Mouse (Mus musculus) neutrophil, adult 5-6 weeks (primary cell): ENCODE data around the gene Emilin2. TPM values are rescaled to one million over a fixed set of nuclear protein-coding genes. Genes with fewer than 3 reads are reported as not detected.

Experiments
- ATAC-seq: fragments of 151-379, 151-347 bp; 2 replicates; pipeline ENCODE4 v1.8.0; 2017; ENCODE audit warnings: mild to moderate bottlenecking, moderate TSS enrichment; ENCODE audit not compliant: insufficient number of reproducible peaks, poor library complexity, low FRiP score, severe bottlenecking; ENCODE audit errors: extremely low read depth
- total RNA-seq: library from RNA; stranded (forward); fragments of 200-1000 nt; gene quantifications from 2 replicates; pipeline ENCODE4 v1.2.3, GENCODE M21; 2017

The Emilin2 gene
- total RNA-seq, 1 experiment from 2014 or later: 281 TPM

DNA sequence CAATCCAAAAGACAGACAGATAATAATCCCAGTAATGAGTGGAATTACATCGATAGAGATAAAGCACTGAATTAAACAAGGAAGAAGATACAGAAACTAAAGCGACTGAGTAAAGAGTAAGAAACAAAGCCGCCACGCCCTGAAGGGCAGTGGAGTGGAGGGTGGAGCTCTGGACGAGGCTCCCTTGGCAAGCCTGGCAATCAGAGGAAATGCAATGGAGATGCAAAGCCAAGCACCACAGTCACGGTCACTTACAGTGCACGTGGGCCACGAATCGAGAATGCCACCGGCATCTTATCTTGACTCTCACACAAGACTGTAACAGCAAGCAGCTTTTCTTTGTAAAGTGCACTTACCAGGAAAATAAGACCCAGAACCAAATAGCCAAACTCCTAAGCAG lies 35.0 kb downstream of the Emilin2 start:
- ATAC-seq: no peak

GRCm38 (mm10) chr17:71273901-71274300 lies 37.9 kb downstream of the Emilin2 start:
- ATAC-seq: no peak

- no peak for ATAC-seq
These were observed 43.2 kb downstream of the Emilin2 start for GRCm38 (mm10) chr17:71268599-71268998.

GRCm38 (mm10) chr17:71268152-71268551 lies 43.6 kb downstream of the Emilin2 start:
- ATAC-seq: no peak

DNA sequence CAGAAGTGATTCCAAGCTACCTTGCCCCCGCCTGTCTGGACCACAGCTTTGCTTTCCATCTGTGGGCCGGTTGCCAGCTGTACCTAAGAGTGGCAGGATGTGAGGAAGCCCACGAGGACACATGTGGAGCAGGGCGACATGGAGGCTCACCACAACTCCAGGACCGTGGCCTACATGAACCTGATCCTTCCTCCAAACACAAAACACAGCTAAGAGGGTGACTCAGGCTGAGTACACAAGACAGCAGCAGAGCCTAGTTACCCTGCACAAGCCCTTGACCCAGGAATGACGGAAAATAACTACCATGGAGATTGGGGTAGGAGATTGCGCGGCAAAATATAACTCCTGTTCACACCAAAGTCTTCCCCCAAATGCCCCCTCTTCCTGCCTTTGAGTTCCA lies 44.4 kb downstream of the Emilin2 start:
- no peak for ATAC-seq

DNA sequence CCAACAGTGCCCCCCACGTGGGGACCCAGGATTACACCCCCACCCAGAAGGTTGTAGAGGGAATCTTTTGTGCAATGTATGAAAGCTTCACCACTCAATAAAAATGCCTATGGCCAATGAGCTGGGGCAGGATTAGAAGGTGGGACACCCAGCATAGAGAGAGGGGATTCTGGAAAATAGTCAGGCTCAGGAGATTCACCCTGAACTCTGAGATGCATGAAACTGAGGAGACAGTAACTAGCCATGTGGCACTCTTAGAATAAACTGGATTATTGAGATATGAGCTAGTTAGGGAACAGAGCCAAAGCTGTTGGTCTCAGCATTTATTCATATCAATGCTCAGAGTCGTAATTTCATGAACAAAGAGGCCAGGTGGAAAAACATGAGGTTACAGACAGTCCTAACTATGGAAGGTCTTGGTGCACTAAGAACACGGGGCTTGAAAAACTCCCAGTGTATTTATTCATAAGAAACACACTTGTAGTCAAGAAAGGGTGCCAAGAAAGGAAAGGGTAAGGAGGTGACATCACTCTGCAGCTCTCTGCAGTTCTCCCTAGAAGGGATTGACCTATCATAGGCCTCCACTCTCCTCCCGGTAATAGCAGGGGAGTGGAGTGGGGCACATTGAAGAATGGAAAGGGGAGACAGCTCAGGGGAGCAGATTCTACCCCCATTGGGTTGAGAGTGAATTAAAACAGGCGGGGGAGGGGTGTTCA lies 46.3 kb downstream of the Emilin2 start:
- no peak for ATAC-seq

DNA sequence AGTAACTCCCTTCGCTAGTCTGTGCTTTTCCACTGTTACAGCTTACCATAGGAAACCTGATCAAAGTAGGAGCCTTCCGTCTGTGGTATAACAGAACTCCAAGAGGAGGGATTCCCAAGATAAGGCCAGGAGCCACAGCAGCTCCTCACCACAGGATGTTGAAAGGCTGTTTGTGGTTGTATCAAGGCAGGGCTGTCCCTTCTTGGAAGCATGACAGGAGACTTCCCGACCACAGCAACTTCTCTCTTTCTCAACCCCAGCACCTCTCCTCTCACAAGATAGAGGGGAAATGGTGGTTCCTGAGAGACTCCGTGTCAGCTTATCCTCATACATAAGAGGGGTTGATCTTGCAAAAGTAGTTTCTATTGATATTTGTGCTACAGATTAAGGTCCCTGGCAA lies 47.0 kb downstream of the Emilin2 start:
- ATAC-seq: peak; percentile 34; the same call in 1 of the 2 replicates

DNA sequence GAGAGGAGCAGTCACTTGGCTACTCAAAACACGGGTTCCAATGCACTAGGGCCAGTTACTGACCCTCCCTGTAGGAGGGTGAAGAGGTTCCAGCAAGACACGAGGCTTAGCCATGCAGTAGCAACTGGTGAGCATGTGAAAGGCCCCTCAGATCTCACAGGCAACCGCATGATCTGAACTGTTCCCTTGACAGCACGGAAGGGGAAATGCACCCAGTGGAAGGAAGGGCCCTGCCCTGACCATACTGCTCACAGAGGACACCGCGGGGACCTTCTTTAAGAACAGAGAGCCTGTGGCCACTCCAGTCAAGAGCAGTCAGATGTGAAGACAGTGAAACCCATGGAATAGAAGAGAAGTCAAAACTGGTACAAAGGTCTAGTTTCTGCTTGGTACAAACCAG lies 48.6 kb downstream of the Emilin2 start:
- peak; percentile 13; the same call in 1 of the 2 replicates for ATAC-seq

DNA sequence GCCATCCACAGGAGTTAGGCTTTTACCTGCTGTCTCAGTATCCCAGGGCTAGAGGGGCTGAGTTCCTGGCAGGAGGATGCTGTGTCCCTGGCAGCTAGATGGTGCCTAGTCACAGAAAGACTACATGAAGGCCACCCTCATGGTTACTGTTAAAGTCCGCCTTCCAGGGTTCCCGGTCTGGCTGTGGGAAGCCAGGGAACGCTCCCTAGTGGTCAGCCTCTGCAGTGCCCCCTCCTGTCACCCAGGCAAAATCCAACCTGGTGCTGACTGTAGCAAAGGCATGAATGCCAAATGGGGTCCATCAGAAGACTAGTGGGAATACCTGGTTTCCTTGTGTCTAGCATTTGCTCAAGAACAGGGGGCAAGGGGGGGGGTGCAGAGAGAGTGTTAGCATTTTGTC lies 51.1 kb downstream of the Emilin2 start:
- no peak for ATAC-seq

DNA sequence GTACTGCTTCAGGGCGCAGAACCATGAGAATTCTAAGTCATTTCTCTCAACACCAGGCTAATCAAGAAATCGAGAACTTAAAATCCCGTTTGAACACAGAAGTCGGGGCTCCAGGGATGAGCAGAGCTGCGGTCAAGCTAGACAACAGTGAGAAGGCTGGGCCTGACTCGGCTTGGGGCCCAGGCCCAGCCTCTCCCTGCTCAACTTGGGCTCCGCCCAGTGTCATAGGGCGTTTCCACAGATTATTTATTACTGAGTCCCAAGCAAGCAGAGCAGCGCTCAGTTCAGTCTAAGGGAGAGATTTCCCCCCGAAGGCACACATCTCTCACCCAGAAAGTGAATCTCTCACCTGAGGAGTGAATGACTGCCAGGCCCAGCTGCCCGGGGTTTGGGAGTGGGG lies 52.1 kb downstream of the Emilin2 start:
- no peak for ATAC-seq

DNA sequence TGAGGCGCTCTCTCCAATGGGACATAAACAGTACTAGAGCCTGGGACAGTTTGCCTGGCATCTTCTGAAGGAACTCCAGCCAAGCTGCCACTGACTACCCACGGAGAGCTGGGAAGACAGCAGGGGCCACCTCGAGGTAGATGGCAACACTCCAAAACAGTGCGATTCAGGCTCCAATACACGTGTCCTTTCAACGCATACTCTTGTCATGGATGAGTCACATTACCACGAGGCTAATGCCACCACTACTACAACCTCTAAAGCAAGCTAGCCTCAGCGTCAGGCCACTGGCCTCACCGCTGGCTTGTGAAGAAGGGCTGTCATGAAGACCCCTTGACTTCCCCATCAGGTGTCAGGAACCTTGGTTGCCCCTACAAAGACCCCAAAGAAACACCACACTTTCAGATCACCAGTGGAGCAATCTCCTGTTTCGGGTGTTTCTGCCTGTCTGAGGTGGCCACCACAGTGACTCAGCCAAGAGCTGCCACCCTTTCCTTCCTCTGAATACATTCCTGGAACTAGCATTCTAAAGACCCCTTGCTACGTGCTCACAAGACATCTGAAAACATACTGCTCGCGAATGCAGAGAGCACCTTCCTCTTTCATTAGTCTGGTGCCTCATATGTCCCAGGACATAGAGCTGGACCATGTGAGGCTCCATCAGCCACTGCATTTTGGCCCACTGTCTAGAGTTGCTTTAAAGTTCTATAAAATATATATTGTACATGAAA lies 54.8 kb downstream of the Emilin2 start:
- peak; percentile 37; the same call in 1 of the 2 replicates for ATAC-seq

- no peak for ATAC-seq
These were observed 55.6 kb downstream of the Emilin2 start for GRCm38 (mm10) chr17:71256068-71256615.

DNA sequence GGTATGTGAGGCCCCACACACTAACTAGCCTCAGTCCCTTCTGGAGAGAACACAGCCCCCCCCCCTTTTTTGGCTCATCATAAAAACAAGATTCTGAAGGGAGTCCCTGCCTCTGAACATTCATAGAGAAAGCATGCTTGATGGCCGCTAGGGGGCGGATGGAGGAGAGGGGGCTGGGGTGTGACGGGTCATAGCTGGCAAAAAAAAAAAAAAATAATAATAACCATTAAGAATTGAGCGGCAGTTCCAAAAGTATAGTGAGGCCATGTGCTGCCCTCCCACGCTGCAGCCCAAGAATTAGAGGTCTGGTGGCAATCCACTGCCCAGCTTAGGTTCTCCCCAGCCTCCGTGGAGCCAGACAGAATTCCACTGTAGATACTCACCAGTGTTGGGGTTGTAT lies 57.0 kb downstream of the Emilin2 start:
- ATAC-seq: no peak

GRCm38 (mm10) chr17:71254106-71254505 lies 57.7 kb downstream of the Emilin2 start:
- no peak for ATAC-seq

- no peak for ATAC-seq
These were observed 58.4 kb downstream of the Emilin2 start for GRCm38 (mm10) chr17:71253391-71253790.

GRCm38 (mm10) chr17:71252101-71252500 lies 59.7 kb downstream of the Emilin2 start:
- ATAC-seq: no peak

GRCm38 (mm10) chr17:71251601-71252001 lies 60.2 kb downstream of the Emilin2 start:
- ATAC-seq: no peak

DNA sequence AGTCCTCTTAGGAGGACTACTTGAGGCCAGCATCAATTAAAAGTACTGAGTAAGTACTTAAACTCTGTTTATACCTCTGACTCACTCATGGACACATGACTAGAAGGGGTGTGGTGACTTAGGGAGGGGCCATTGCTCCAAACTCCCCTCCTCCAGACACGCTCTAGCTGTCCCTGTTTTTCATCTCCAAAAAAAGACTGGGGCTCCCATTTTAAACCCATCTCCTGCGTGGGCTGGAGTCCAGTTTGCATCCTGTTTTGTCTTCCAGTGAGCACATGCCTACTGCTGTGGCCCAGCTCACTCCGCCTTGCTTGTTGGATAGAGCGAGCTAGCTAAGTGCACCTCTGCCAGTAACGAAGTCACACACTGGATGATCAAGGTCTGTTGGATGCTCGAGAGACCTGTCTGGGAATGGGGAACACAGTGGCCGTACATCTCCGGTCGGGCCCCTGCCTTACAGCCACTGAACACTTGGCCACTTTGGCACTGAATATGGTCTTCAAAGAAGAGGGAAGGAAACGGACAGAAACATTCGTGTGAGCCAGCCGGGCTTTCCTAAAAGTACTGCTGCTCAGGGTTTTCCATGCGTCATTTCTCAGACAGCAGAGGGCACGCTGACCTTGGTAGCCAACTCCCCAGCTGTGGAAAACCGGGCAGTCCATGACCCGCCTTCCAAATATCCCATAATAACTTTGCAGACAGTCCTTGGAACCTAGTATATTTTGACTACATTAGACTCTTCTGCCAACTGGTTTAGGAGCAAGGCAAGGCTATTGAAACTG lies 60.8 kb downstream of the Emilin2 start:
- ATAC-seq: no peak

DNA sequence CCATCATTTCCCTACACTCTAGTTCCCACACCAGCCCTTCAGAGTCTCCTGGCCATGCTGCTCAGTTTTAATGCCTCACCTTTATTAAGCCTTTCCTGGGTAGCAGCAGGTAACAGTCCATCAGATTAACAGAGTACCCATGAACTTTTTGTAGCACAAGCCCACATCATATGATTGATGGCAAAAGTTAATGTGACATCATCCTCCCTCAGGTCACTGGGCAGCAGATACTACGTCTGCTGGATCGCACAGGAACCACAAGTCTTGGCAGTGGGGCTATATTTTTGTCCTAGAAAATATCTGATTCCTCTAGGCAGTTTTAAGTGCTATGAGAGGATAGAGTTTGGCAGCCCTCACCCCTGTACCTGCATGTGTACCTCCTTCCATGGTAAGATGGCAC lies 61.7 kb downstream of the Emilin2 start:
- ATAC-seq: no peak
